Mouse (Mus musculus): ENCODE data around the gene Arhgef6.
A peak's percentile ranks its signal among the peaks of the same experiment; 100 is the strongest.

Gene Arhgef6

DNA sequence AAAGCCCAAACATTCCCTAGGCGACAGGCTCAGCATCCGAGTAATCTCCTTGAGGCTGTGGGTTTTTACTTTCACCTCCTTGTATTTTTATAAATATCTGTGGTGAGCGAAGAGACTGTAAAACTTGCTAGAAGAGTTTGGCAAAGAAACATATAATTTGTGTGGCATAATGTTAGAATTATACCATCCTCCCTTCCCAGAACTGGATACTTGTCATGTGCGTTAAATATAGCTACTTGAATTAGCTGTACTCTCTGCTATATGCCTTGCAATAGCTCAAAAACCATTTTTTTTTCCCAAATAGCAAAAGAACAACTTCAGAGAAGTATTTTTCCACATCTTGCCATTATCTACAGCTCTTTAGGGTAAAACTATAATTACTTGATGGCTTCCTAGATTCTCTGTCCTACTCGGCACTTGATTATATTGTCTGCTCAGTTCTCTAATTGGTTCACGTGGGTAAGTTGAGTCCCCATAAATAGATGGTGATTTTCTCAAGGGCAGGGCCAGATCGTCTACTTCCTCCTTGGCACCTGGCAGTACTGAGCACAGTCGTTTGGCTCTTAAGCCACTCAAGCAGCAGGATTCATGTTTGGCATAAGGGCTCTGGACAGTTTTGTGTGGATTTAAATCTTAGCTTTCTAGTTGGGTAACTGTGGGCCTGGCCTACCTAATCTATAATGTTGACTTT is 35.2 kb downstream of the Arhgef6 start:
- DNase-seq (ENCODE audit: low spot score): no peak

DNA sequence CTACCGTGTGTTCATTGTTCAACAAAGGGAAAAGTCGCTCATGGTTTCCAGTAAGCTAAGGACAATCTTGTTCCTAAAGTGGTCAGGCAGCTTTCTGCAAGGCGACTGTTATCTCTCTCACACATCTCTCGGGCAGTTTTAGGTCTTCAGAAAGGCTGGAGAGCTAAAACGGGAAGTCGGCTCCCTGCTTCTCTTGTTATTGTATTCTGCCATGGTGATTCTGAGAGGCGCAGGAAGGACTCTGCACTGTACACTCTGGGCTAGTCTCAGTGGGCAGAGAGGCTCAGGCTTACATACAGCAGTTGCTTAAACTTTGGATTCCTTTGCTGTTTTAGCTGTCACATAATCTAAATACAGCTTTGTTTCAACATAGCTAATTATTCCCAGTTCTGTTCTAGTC is 39.6 kb downstream of the Arhgef6 start:
- DNase-seq (ENCODE audit: low spot score): no peak

DNA sequence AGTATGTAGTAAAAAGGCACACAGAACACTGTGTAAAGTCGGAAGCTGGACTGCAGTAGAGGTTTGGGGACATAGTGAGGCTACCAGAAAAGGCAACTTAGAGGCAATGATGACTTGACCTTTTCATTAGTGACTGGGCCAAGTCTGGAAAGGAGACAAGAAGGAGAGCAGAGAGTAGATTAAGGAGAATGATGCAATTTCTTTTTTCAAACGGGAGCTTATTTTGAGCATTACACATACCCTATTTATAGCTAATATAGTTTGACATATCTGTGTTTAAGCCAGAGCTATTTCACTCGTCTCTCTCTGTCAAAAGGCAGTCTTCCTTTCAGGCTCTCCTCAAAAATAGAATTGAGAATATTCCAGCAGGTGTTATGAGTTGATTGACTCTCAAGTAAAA is 50.1 kb downstream of the Arhgef6 start:
- DNase-seq (ENCODE audit: low spot score): no peak

DNA sequence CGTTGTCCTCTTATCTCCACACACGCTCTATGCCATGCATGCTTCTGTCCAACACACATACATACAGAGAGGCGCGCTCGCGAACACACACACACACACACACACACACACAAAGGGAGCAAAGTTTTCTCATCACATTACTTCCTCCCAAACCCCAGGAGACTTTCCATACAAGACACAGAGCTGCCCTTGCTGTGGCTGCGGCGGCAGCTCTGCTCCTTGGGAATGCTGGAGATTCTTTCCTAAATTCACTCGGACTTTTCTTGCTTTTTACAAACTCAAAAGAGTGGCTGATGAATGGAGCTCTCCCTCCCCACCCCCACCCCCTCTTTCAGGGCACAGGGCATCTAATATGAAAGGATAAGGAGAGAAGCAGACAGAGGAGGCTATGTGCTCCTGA is 52.2 kb downstream of the Arhgef6 start:
- DNase-seq (ENCODE audit: low spot score): no peak

DNA sequence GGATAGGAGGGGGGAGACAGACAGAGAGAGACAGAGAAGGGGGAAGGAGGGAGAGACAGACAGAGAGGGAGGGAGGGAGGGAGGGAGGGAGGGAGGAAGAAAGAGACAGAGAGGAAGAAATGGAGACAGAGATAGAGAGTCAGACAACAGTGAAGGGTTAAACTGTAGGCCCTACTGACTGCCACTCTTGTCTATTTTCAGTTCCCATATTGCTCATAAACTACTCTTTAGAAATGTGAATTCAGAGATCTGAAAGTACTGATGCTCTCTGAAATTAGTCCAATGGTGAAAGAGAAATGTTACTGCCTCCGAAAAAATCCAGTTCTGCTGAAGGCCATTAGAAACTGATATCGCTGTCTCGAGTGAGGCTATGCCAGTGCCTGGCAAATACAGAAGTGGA is 56.3 kb downstream of the Arhgef6 start:
- no peak for DNase-seq (ENCODE audit: low spot score)

DNA sequence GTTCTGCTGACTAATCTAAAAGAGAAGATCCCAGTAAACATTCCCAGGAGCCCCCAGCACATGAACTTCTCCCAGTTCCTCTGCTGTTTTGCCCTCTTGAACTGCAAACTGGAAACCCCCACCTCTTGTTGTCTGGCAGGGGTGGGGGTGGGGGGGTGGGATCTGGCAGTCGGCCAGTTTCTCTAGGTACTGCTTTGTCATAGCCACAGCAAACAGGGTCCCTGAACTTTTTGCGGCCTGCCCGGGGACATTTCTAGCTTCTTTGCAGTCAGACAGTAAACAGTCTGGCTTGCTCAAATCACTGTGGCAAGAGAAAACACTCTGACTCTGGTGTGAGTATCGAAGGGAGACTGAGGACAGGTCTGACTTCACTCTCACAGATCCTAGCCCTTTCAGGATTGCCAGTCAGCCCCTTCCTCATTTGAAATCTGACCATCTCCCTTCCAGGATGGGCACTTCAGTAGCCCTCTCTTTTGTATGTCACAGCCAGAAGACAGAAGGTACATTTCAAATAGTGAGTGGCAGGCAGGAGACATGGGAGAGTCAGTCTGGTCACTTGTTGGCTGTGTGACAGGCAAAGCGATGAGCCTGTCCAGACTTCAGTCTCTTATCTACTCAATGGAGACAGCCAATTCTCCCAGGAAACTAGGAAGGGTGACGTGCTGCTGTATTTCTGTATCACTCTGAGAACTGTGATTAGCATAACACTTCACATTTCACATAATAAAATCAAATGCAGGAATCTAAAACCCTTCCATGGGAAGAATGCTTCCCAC is 60.8 kb downstream of the Arhgef6 start:
- peak; percentile 12 for DNase-seq (ENCODE audit: low spot score)

DNA sequence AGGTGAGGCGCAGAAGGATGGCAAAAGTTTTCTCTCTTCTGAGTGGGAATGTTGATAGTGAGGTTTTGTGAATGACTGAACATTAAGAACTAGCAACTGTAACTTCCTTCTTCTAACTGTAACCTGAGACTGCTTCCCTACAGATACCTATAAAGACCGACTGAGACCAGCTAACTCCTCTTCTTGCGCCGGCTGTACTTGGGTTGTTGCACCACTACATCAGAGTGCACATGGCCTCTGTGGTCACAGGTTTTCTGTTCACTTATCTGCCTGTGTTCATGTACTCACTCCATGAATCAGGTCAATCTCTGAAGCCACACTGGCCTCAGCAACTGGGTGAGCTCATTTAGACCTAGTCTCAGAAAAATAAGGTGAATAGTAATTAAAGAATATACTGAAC is 75.0 kb downstream of the Arhgef6 start:
- no peak for DNase-seq (ENCODE audit: low spot score)

DNA sequence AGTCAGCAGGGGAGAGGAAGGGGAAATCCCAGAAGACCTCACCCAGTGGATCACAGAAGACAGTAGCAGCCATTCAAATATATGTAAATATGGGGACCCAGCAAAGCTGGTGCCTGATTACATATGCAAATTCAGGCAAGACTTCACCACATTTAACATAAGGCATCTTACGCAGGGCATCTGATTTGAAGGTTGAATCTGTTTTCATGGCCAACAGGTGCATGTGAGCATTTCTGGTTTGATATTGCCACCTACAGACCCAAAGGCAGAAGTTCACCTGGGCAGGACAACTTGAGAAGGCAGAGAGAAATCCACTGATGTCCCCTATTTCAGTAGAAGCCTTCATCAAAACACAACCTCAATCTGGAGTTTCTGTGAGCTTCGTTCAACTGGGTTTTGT is 77.8 kb downstream of the Arhgef6 start:
- DNase-seq (ENCODE audit: low spot score): no peak

DNA sequence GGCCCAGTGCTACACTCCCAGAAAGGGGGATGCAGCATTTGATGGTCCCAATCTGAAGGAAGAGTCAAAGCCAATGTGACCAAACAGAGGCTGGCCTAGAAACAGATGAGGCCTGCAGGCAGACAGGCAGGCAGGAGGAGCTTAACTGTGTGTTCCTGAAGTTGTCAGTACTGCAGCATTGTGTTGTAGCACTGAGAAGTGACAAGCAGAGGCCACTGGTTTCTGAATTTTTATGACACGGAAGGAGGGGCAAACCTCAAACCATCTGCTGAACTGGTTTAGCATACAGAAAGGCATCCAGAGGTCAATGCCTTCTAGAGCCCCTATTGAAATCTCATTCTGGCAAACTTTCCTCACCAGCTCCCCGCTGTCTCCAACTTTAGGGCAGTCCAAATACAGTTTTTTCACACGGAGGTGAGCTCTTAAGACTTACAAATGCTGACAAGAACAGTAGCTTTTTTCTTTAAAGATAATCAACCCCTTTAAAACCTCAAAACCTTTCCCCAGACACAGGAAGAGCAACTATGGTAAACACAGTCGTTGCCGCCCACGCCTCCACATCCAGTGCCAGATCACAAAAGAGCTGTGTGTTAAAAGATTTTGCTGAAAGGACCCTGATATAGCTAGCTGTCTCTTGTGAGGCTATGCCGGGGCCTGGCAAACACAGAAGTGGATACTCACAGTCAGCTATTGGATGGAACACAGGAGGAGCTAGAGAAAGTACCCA is 85.0 kb downstream of the Arhgef6 start:
- no peak for DNase-seq (ENCODE audit: low spot score)

DNA sequence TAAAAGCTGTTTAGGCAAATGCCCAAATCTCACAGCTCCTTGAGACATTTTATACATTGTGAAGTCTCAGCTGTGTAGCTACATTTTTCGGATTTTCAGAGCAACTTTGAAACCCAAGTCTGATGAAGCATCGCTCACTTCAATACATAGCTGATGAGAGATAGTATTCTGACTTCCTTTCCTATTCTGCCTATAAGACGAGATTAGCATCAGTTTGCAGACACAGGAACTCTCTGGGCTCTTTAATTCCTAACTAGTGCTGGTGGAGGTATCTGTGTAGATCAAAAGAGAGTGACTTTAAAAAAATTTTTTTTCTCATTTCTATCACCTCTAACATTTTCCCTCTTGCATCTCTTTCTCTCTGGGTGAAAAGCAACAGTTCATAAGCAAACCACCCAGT is 100.0 kb downstream of the Arhgef6 start:
- DNase-seq (ENCODE audit: low spot score): no peak

DNA sequence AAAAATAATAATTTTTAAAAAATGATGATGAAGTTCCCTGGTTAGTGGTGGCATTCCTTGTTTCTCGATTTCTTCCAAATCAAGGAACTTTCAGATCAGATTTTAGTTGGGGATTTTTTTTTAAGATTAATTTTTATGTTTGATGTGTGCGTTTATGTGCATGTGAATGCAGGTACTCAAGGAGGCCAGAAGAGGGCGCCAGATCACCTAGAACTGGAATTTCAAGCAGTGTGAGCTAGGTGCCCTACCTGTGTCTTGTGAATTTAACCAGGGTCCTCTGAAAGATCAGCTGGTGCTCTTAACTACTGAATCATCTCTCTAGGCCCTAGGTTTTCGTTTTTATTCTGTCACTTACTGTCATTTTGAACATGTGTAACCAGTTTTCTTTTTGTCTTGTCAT is 102.5 kb downstream of the Arhgef6 start:
- DNase-seq (ENCODE audit: low spot score): no peak

DNA sequence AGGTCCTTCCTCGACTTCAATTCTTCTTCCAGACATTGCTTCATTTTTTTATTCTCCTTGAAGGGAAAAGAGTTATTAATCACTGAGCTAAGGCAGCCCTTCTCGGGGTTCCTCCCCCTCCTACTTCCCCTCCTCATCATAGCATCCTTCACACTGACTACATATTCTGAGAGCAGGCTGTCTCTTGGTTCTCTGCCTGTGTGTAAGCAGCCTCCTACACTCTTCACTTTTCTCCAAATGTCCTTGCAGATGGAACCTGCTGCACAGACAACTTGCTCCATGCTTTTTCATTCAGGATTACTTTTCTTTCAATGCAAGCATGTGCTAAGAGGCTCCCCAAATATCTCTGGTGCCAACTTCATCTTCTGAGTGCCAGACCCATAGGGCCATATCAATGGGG is 104.9 kb downstream of the Arhgef6 start:
- no peak for DNase-seq (ENCODE audit: low spot score)

DNA sequence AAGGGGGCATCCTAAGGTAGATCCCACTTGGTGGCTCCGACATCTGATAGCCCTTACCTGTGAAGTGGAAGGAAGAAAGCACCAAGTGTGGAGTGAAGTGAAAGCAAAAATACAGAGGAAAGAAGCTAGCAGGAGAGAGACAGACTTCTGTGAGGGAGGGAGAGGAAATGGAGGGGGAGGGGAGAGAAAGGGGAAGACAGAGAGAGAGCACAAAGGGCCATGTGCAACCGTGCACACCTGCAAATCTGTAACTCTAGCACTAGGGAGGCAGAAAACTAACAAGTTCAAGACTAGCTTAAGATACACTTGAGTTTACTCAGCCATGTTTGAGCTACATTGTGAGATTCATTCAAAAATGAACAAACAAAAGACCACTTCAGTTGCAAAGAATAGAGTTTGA is 110.4 kb downstream of the Arhgef6 start:
- DNase-seq (ENCODE audit: low spot score): no peak

DNA sequence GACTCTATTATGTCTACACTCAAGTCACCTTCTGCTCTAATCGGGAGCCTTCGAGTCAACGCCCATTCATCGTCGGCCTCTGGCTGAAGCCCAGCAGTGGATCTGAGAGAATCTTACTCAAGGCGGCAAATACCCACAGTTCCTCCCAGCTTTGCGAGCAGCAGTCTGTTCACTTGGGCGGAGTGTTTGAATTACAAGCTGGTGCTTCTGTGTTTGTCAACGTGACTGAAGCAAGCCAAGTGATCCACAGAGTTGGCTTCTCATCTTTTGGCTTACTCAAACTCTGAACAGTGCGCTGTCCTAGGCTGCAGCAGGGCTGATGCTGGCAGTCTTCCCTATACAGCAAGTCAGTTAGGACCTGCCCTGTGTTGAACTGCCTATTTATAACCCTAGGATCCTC is 115.2 kb downstream of the Arhgef6 start:
- no peak for DNase-seq (ENCODE audit: low spot score)

DNA sequence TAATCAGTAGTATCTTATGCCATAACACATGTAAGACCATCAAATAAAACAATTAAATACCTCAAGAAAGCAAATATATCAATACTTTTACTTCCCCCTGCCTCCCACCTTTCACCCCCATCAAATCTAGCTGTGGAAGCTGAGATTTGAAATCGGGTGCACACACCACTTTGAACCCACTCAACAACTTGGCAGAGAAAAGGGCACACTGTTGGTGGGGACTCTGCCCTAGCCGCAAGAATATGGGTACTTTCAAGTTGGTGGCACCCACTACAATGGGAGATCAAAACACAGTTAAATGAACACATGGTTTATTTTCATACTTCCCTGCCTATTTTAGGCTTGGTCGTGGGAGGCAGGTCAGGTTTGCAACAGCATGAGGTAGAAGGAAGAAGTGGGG is 116.6 kb downstream of the Arhgef6 start:
- no peak for DNase-seq (ENCODE audit: low spot score)

DNA sequence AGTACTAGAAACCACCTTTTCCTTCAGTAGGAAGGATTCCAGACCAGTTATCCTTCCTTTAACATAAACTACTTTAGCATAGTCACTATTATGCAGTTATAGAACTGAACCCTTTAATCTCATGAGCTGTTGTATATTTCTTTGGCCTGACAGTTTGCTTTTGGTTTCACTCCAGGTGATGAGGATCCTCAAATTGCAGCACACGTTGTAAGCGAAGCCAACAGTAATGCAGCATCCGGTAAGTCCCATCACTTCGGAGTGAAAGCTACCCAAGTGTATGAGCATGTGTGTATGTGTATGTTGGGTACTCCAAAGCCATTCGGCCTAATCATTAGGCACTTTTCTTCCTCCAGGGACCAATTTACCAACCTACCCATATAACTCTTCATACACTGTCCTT is 119.0 kb downstream of the Arhgef6 start:
- DNase-seq (ENCODE audit: low spot score): no peak

DNA sequence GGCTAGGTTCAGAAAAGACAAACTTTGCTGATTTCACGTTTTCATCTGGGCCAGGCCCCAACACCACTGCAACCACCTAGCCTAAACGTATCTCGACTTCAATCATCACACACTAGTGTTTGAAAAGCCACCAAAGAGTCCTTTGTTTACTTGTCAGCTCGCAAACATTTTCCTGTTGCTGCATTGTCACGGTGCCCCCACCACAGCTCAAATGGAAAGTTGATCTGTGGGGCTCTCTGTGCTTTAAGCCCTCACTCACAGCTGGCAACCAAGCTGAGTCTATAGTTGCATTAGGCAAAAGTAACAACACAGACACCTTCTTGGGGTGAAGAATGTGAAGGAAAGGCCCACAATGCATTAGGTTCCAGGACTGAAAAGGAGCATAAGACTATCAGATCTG is 122.3 kb downstream of the Arhgef6 start:
- no peak for DNase-seq (ENCODE audit: low spot score)

DNA sequence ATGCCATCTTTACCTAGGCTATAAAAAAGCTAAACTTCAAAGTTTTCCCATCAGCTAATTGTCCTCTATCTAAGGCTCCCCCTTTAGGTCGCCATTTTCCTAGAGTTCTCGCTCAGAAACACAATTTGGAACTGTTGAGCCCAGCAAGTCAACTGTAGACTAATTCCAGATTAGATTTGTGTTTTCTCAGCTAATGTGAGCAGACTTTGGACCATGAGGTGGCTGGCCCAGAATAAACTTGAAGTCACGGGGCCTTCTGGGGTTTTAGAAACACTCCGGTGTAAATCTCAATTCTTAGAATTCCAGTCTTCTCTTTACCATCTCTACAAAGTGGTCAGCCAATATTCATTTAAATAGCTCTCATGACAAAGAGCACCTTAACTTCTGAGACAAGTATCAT is 123.0 kb downstream of the Arhgef6 start:
- no peak for DNase-seq (ENCODE audit: low spot score)

DNA sequence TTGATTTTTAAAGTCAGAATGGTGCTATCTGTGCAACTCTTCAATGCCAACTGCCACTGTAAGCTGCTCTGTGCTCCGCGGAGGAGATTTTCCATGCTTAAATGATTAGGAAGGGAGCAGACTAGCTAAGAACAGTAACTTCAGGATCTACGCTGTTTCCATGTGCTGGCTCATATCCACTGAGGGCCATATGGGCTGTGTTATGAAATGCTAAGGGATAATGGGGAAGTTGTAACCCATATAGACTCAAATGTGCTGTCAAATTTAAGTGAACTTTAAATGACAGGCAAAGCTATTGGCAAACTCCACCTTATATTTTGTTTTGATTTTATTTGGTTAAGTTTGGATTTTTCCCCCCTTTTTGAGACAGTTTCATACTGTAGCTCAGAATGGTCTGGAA is 125.7 kb downstream of the Arhgef6 start:
- DNase-seq (ENCODE audit: low spot score): no peak

DNA sequence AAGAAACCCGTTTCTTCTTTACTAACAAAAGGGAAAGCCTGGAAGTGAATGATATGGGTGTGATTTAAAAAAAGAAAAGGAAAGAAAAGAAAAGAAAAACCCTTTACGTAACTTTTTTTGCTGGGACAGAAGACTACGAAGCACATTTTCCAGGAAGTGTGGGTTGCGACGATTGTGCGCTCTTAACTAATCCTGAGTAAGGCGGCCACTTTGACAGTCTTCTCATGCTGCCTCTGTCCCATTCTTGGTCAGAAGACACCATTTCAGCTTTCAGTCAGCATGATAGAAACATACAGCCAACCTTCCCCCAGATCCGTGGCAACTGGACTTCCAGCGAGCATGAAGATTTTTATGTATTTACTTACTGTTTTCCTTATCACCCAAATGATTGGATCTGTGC is 126.7 kb downstream of the Arhgef6 start, which contains the start of gene Cd40lg:
Gene Cd40lg (plus strand): TSS at position 268 of the 400 bp plus-strand sequence.
- no peak for DNase-seq (ENCODE audit: low spot score)

DNA sequence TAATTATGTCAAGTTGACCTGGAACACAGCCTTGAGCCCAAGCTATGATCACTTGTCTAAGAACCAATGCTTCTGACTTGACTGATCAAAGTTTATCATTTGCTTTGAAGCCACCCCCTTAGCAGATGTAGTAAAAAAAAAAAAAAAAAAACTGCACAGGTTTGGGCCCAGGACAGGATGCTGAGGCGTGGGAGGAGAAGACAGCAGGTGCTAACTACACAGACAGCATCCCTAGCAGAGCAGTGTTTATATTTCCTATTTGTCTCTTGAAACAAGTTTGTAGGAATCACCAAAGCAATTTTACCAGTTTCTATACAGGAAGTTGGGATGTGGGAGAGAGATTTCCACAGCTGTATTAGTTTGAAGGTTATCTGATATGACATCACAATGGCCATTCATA is 127.9 kb downstream of the Arhgef6 start:
- no peak for DNase-seq (ENCODE audit: low spot score)

DNA sequence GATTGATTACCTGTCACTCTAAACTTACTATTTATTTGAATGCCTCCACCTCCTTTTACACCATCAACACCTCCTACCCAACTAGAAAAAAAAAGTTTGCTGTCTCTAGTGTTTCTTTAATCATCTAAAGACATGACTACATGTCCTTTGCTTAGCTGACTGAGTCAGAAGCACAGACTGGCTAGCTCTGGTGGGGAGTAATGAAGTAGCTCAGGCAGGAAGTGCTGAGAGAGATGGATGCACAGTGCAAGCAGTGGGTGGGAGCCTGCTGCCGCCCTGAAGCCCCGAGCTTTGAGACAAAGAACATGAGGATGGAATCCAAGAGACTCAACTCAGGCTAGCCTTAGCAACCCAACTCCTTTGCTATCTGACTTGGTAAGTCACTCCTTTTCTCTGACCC is 138.1 kb downstream of the Arhgef6 start:
- no peak for DNase-seq (ENCODE audit: low spot score)

DNA sequence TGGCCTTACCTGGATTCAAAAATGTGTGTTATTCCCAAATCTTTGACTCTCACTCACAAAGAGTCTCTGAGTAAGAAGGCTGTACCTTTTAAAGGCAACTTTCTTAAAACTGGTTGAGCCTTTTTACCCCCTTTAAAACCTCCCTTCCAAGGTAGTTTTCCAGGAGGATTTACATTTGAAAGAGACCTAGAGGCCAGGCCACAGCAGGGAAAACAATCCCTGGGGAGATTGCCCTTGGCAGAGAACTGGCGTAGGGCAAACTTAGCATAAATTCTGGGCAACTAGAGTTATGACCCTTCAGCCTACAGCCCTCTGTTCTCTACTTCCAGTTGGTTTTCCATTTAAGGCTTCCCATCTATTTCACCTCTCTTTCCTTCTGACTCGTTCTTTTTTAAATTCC is 140.5 kb downstream of the Arhgef6 start:
- no peak for DNase-seq (ENCODE audit: low spot score)
